Mouse (Mus musculus) hindbrain, embryonic 16.5 days (tissue): ENCODE data around the gene Rabgap1l. TPM values are rescaled to one million over a fixed set of nuclear protein-coding genes. Genes with fewer than 3 reads are reported as not detected.

ENCODE experiments used
- ATAC-seq: fragments of 200-750 bp; cut with Nextera tagmentation; 2 replicates; pipeline ENCODE4 v1.8.0; 2017; ENCODE audit warnings: moderate TSS enrichment, moderate library complexity
- H3K27ac ChIP-seq: fragments of 300-500 bp; sonication (generic); 2 replicates; pipeline ENCODE4 v1.5.1; 2014; ENCODE audit warnings: low read depth, mild to moderate bottlenecking, control low read depth, low read length, moderate library complexity
- H3K27me3 ChIP-seq: fragments of 300-500 bp; sonication (generic); replicated peaks from 2 replicates; pipeline ENCODE4 v1.6.1; 2014; ENCODE audit warnings: low read length; ENCODE audit not compliant: control insufficient read depth, insufficient read depth
- H3K36me3 ChIP-seq: fragments of 300-500 bp; sonication (generic); 2 replicates; pipeline ENCODE4 v1.6.1; 2014; ENCODE audit warnings: mild to moderate bottlenecking, low read length, moderate library complexity, mixed read lengths; ENCODE audit not compliant: control insufficient read depth, insufficient read depth
- H3K4me1 ChIP-seq: fragments of 300-500 bp; sonication (generic); 2 replicates; pipeline ENCODE4 v1.6.1; 2014; ENCODE audit warnings: low read depth, low read length; ENCODE audit not compliant: control insufficient read depth, insufficient read depth
- H3K4me2 ChIP-seq: fragments of 300-500 bp; sonication (generic); 2 replicates; pipeline ENCODE4 v1.6.1; 2014; ENCODE audit warnings: mild to moderate bottlenecking, low read length, control low read depth, moderate library complexity
- H3K4me3 ChIP-seq: fragments of 300-500 bp; sonication (generic); 2 replicates; pipeline ENCODE4 v1.5.1; 2014; ENCODE audit warnings: mild to moderate bottlenecking, low read length, control low read depth, moderate library complexity
- H3K9ac ChIP-seq: fragments of 300-500 bp; sonication (generic); 2 replicates; pipeline ENCODE4 v1.6.1; 2014; ENCODE audit warnings: low read depth, mild to moderate bottlenecking, control low read depth, low read length, moderate library complexity
- H3K9me3 ChIP-seq: fragments of 300-500 bp; sonication (generic); 2 replicates; pipeline ENCODE4 v1.6.1; 2014; ENCODE audit warnings: mild to moderate bottlenecking, low read length, moderate library complexity; ENCODE audit not compliant: control insufficient read depth
- WGBS: fragments of 180-500 bp; shearing (Covaris S2); extraction: QIAGEN DNeasy Blood & Tissue Kit; methylation state at CpG from one replicate; pipeline ENCODE4 v1.1.7; 2014; 5-methylcytosine and 5-hydroxymethylcytosine counted together
- polyA plus RNA-seq: library from polyadenylated mRNA; unstranded; fragments of >200 nt; fragmentation: Nextera tagmentation; extraction: Ambion mirVana; gene quantifications from 2 replicates; pipeline ENCODE4 v1.2.1, GENCODE M21; 2015

The Rabgap1l gene
- polyA plus RNA-seq, 1 experiment from 2014 or later, result 30.0 TPM

- H3K9me3 ChIP-seq, result no peaks in the 10 kb centered on the region
- no peak overlapping the region for H3K27ac ChIP-seq
- no peak overlapping the region for H3K4me2 ChIP-seq
- no peak overlapping the region for H3K9ac ChIP-seq
- H3K27me3 ChIP-seq, result no peaks in the 10 kb centered on the region
- ATAC-seq, result no peak
- H3K36me3 ChIP-seq, result peaks cover 2% of the 10 kb centered on the region; the same call in 1 of the 2 replicates
- no peaks in the 10 kb centered on the region for H3K4me1 ChIP-seq
- 90% methylated on average over 7 of the region's 7 CpGs for WGBS
- no peak overlapping the region for H3K4me3 ChIP-seq
Observed at GRCm38 (mm10) chr1:160690516-160691195, 102.4 kb downstream of the Rabgap1l start.

GRCm38 (mm10) chr1:160689511-160689910 is 103.5 kb downstream of the Rabgap1l start:
- H3K27ac ChIP-seq, result no peak overlapping the region
- H3K4me3 ChIP-seq, result no peak overlapping the region
- no peak overlapping the region for H3K9ac ChIP-seq
- no peaks in the 10 kb centered on the region for H3K27me3 ChIP-seq
- H3K4me1 ChIP-seq, result no peaks in the 10 kb centered on the region
- H3K36me3 ChIP-seq, result peaks cover 2% of the 10 kb centered on the region; the same call in 1 of the 2 replicates
- no peak overlapping the region for H3K4me2 ChIP-seq
- no peaks in the 10 kb centered on the region for H3K9me3 ChIP-seq
- ATAC-seq, result no peak

DNA sequence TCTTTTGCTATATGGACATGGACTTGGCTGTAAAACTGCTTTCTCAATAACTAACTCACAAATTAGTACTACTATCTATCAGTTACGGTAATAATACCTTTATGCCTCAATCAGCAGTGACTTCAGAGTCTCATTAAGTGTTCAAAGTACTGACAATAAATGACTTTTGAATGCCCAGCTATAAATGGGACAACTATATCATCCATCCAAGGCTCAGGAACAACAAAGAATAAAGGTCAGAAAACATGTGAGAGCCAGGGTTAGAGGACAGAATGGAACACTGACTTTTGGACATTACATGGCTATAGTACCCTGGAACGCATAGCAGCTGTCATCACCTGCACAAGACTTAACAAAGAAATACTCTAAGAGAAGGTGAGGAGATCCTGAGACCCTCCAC is 108.8 kb downstream of the Rabgap1l start:
- no peak overlapping the region for H3K27ac ChIP-seq
- H3K27me3 ChIP-seq, result no peaks in the 10 kb centered on the region
- H3K4me3 ChIP-seq, result no peak overlapping the region
- H3K9ac ChIP-seq, result no peak overlapping the region
- ATAC-seq, result no peak
- H3K4me2 ChIP-seq, result no peak overlapping the region
- peaks cover 2% of the 10 kb centered on the region; the same call in 1 of the 2 replicates for H3K36me3 ChIP-seq
- no peaks in the 10 kb centered on the region for H3K9me3 ChIP-seq
- WGBS, result 89% methylated on average over 2 of the region's 2 CpGs
- H3K4me1 ChIP-seq, result no peaks in the 10 kb centered on the region

DNA sequence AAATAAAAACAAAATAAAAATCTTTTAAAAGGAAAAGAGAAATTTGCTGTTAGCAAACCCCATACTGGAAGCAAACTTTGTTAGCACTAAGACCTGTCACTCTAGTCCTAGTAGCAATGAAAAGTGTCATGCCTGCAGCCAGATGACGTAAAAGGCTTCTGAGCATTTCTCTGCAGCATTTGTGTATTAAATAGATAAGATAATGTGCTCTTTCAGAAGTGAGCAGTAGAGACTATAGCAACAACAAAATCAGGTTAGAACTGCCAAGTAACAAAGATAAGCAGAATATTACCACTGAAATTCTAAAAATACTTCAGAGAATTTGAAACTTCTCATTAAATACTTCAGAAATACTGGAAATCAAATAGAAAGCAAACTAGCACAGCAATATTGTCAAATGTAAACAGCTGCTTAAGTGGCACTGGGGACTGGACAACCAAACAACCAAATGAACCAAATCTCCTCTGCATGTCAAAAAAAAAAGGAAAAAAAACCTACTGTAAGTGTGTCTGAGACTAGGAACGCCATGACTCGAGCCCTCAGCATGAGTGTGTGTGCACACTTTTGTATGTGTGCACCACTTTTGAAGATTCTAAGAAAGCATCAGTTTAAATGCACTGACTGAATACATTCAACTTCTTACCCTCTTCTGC is 111.5 kb downstream of the Rabgap1l start:
- no peak overlapping the region for H3K4me3 ChIP-seq
- H3K4me1 ChIP-seq, result no peaks in the 10 kb centered on the region
- peaks cover 2% of the 10 kb centered on the region; the same call in 1 of the 2 replicates for H3K36me3 ChIP-seq
- WGBS, result 88% methylated on average over 3 of the region's 3 CpGs
- no peak for ATAC-seq
- no peaks in the 10 kb centered on the region for H3K27me3 ChIP-seq
- no peak overlapping the region for H3K4me2 ChIP-seq
- no peaks in the 10 kb centered on the region for H3K9me3 ChIP-seq
- no peak overlapping the region for H3K27ac ChIP-seq
- H3K9ac ChIP-seq, result no peak overlapping the region

DNA sequence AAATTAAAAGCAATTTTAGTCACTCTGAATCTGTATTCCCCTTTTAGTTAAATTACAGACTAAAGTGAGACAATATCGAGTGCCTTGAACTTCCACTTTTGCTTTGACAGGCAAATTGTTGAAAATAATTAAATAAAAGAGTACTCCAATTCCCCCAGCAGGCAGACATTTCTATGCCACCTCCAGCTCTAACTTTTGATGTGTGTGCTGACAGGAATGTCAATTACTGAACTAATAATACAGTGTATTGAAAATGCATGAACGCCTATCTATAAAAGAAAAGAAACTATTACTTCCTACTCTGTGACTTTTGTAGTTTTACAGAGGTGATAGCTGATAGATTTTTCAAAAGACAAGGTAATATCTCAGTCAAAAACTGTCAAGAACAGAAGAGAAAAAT is 118.2 kb downstream of the Rabgap1l start:
- Histone ChIP-seq H3K4me3 (no peak overlapping the region), H3K9me3 (no peaks in the 10 kb centered on the region), H3K4me1 (no peaks in the 10 kb centered on the region), H3K9ac (no peak overlapping the region), H3K4me2 (no peak overlapping the region), H3K36me3 (no peaks in the 10 kb centered on the region), H3K27ac (no peak overlapping the region), H3K27me3 (no peaks in the 10 kb centered on the region)
- ATAC-seq, result no peak
- WGBS, result 70% methylated on average over 2 of the region's 2 CpGs

GRCm38 (mm10) chr1:160672088-160672814 is 120.8 kb downstream of the Rabgap1l start:
- H3K27me3 ChIP-seq, result no peaks in the 10 kb centered on the region
- WGBS, result 78% methylated on average over 3 of the region's 3 CpGs
- no peak overlapping the region for H3K4me3 ChIP-seq
- no peak for ATAC-seq
- H3K36me3 ChIP-seq, result no peaks in the 10 kb centered on the region
- no peak overlapping the region for H3K27ac ChIP-seq
- no peak overlapping the region for H3K9ac ChIP-seq
- H3K4me1 ChIP-seq, result no peaks in the 10 kb centered on the region
- H3K9me3 ChIP-seq, result no peaks in the 10 kb centered on the region
- no peak overlapping the region for H3K4me2 ChIP-seq

GRCm38 (mm10) chr1:160655806-160656470 is 137.1 kb downstream of the Rabgap1l start:
- H3K9ac ChIP-seq, result no peak overlapping the region
- no peaks in the 10 kb centered on the region for H3K36me3 ChIP-seq
- H3K9me3 ChIP-seq, result no peaks in the 10 kb centered on the region
- H3K4me2 ChIP-seq, result no peak overlapping the region
- H3K27ac ChIP-seq, result no peak overlapping the region
- WGBS, result 75% methylated on average over 2 of the region's 2 CpGs
- no peaks in the 10 kb centered on the region for H3K27me3 ChIP-seq
- H3K4me3 ChIP-seq, result no peak overlapping the region
- no peak for ATAC-seq
- no peaks in the 10 kb centered on the region for H3K4me1 ChIP-seq

GRCm38 (mm10) chr1:160651691-160652090 is 141.3 kb downstream of the Rabgap1l start:
- Histone ChIP-seq H3K27ac (no peak overlapping the region), H3K9ac (no peak overlapping the region), H3K4me1 (no peaks in the 10 kb centered on the region), H3K9me3 (no peaks in the 10 kb centered on the region), H3K4me3 (no peak overlapping the region), H3K4me2 (no peak overlapping the region), H3K27me3 (no peaks in the 10 kb centered on the region), H3K36me3 (no peaks in the 10 kb centered on the region)
- 39% methylated on average over 3 of the region's 3 CpGs for WGBS
- ATAC-seq, result no peak

- H3K9me3 ChIP-seq, result no peaks in the 10 kb centered on the region
- no peak overlapping the region for H3K9ac ChIP-seq
- H3K36me3 ChIP-seq, result no peaks in the 10 kb centered on the region
- H3K4me1 ChIP-seq, result no peaks in the 10 kb centered on the region
- no peak overlapping the region for H3K27ac ChIP-seq
- no peaks in the 10 kb centered on the region for H3K27me3 ChIP-seq
- H3K4me2 ChIP-seq, result no peak overlapping the region
- WGBS, result 96% methylated on average over 3 of the region's 3 CpGs
- no peak for ATAC-seq
- no peak overlapping the region for H3K4me3 ChIP-seq
Observed at GRCm38 (mm10) chr1:160645416-160645815, 147.6 kb downstream of the Rabgap1l start.
